Mouse (Mus musculus) c-Kit-positive CD71-positive TER-119-negative erythroid progenitor cells, embryonic 14.5 days (primary cell): ENCODE measurements around the gene Nudt21.

Experiments used
- DNase-seq: peaks from one replicate; pipeline ENCODE4 v3.0.0-alpha.2; 2013; ENCODE audit warnings: low read depth

The Nudt21 gene

GRCm38 (mm10) chr8:94036944-94037524, at the start of gene Nudt21, which contains the start of gene Ogfod1:
Nudt21 (minus strand) TSS chr8:94037031.
Ogfod1 (plus strand) TSS chr8:94037198.
- DNase-seq = peak; percentile 99

- no peak for DNase-seq
Measured at GRCm38 (mm10) chr8:94076461-94077192, 39.8 kb upstream of the Nudt21 start.

- no peak for DNase-seq
Measured at GRCm38 (mm10) chr8:94068793-94069192, 32.0 kb upstream of the Nudt21 start.

GRCm38 (mm10) chr8:94066121-94066863, 29.5 kb upstream of the Nudt21 start:
- DNase-seq = no peak

DNA sequence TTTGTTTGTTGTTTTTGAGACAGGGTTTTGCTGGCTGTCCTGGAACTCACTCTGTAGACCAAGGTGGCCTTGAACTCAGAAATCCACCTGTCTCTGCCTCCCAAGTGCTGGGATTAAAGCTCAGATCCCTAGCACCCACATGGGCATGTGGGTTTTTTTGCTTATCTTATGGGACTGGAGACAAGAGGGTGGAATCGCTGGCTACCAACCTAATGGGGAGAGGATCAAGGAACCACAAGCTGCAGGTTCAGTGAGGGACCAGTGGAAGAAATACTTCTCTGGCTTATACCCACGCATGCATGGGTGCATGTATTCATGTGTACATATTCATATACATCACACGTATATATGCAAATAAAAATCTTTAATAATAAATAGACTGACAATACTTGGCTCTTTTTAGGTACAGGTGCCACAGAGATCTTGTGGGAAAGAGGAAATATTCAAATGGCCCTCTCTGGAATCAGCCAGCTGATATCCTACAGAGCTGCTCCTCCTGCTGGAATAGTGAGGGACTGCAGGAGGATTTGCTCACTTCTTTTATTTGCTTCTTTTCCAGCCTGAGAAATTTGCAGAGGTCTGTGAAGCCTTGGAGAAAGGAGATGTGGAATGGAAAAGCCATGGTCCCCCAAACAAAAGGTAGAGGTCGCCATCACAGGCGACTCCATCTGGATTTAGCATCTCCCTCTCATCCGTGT, 20.5 kb upstream of the Nudt21 start:
- no peak for DNase-seq

- no peak for DNase-seq
Measured at GRCm38 (mm10) chr8:94052696-94053095, 15.9 kb upstream of the Nudt21 start.

- no peak for DNase-seq
Measured at GRCm38 (mm10) chr8:94047845-94048244, 11.0 kb upstream of the Nudt21 start.

GRCm38 (mm10) chr8:94037806-94038205, 975 bp upstream of the Nudt21 start:
- DNase-seq = peak; percentile 24

DNA sequence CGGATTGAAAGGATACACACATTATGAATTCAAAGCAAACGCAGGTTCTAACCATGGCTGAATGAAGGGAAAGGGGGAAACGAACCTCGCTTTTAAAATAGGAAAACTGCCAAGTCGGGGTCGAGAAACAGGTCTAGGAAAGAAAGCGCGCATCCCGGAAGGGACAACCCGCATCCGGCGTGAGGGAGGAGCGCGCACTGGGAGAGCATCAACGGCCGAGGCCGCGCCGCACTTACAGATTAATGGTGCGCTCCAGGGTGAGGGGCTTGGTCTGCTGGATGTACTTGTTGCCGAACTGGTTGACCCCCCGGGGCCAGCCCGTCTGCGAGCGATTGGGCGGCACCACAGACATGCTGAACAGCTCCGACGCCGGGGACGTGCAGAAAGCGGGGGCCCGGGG, 290 bp downstream of the Nudt21 start:
- DNase-seq = peak; percentile 62

DNA sequence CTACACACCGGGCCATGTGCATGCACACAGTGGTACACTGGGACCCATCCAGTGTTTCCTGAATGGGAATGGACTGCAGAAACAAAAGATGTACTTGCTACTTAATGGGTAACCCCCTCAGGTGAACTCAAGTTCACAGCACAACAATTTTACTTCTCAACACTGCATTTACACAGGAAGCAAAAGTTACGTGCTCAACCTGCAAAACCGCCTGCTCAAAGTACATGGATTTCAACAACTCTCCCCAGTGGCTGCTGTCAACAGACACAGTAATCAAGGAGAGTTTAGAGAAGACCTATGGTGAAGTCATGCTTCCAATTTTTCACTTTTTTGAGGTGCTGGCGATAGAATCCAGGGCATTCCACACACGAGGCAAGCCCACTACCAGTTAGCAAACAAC, 1.6 kb downstream of the Nudt21 start:
- no peak for DNase-seq

DNA sequence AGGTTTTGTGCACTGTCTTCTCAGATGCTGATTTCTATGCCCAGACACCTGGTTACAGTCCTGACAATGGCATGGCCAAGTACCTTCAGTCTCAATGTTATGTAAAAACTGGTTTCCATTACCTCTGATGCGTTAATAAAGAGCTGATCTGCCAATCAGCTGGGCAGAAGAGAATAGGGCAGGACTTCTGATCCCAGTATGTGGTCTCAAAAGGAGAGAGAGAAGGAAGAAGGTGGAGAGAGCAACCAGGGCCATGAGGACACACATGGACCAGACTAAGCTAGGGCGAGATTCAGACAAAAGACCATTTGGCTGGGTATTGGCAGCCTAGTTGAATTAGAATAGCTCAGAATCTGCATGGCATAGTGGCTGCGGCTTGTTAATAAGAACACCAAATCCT, 3.2 kb downstream of the Nudt21 start:
- no peak for DNase-seq

- no peak for DNase-seq
Measured at GRCm38 (mm10) chr8:94029701-94030100, 7.1 kb downstream of the Nudt21 start.

DNA sequence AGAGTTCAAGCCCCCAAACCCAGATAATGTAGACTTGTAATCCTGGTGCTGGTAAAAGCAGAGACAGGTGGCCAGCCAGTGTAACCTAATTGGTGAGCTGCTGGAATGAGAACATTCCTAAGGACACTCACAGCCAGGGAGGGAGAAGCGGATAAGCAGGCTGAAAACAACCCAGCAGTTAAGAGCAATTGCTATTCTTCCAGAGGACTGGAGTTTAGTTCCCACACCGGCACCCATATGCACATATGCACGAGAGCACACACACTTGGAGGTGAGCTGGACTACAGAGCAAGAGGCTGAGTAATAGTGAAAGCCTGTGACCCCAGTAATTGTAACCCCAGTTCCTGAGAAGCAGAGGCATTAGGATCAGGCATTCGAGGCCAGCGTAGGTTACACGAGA, 12.9 kb downstream of the Nudt21 start:
- DNase-seq = no peak

DNA sequence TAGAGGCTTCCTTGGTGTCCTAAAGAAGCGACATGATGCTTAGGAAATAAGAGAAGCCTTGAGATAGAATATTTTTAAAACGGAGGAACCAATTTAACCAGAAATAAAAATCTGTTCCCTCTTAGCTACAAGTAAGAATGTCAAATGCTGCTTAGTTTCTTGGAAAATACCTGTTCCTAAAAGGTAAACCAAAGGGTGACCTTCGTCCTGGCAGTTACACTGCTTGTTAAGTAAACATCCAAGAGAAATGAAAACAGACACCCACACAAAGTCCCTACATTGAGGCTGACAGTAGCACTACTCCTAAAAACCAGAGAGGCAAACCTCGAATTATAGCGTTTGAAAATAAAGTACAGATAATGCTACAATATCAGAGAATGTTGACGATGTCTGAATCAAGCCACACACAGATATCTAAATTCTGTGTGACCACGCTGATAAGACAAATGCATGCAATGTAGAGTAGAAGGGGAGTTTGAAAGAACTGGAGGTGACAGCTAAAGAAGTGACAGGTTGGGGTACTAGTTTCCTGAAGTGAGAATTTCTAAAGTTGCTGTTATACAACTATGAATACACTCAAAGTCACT, 23.7 kb downstream of the Nudt21 start:
- peak; percentile 32 for DNase-seq

DNA sequence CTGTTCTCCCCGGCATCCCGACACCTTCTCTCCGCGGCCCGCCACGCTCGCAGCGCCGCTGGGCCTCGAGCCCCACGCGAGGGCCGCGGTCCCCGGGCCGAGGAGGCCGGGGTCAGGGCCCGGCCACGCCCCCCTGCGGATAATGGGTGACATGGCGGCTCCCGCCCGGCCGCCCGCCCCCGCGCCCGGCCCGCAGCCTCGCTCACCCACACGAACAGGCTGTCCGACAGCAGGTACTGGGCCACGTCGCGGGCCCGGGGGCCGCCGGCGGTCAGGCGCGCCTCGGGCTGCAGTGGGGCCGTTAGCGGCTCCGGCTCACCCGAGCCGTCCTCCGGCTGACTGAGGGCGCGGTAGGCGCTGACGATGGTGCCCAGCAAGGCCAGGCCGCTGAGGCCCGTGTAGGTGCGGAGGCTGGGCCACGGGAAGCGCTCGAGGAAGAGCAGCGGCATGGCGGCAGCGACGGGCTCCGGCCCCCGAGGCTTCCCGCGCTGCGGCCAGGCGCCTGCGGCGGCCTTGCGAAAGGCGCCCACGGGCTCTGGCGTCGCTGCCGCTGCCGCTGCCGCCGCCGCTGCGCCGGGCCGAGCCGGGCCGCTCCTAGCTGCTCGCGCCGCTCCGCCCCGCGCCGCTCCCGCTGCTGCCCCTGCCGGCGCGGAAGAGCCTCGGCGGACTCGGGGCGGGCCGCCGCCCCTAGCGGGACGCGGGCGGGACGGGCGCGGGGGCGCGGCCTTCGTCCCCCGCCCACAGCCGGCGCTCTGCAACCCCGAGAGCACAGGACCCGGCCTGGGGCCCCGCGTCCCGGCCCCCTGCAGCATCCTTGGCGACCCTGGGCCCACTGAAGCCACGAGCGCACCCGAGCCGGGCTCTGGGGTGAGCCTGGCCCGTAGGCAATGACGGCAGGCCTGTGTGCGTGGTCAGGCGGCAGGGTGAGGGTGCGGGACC, 24.5 kb downstream of the Nudt21 start, which contains the start of gene Amfr:
Gene Amfr, minus strand, starts transcription at position 830 of the 939 bp plus-strand sequence.
- DNase-seq = peak; percentile 58

DNA sequence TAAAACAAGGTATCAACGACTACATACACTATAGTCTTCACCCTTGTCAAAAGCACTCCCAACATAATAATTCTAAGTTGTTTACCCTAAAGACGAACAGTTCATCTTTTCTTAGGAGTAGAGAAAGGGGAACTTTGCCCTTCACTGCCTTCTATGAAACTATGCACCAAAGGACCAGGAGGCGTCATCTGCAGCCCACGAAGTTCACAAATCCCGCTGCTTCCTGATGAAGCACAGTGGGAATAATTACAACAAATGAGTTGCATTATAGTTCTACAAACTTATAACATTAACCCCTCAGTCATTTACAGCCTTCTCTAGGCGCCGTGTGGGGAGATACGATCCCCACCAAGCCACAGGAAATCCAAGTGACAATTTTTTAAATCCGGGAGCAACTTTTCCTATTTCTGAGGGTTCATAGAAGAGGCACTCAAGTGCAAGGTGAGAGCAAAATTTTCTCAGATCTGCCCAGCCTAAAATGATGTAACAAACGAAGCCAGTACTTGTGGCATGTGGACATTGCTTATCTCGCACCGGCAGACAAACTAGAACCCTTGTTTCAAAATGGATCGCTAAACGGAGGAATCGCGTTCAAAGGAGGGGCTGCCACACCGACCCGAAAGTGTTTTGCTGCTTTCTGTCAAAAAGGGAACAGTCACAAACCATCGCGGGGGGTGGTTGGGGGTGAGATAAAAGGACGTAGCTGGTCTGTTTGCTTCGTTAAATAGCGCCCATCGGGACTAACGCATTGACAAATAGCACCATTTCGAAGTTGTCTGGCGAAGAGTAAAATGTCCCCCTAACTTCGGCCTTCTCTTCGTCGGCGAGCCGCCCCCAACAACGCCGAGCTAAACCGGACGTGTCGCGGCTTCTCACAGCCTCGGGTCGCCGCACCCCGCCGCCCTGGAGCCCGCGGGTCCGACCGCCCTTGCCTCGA, 25.5 kb downstream of the Nudt21 start:
- DNase-seq = peak; percentile 58

GRCm38 (mm10) chr8:94010101-94010705, 26.6 kb downstream of the Nudt21 start:
- peak; percentile 23 for DNase-seq

GRCm38 (mm10) chr8:94009243-94009845, 27.5 kb downstream of the Nudt21 start:
- no peak for DNase-seq

- DNase-seq = no peak
Measured at GRCm38 (mm10) chr8:94004139-94004538, 32.7 kb downstream of the Nudt21 start.
